Mouse (Mus musculus) T-helper 1 cell (primary cell): ENCODE measurements around the gene Arfgap1.

Experiments
- in situ Hi-C: fragments of 300-600 bp; cut with MboI, MseI; formaldehyde crosslinking; loops from one replicate; pipeline ENCODE4 v1.15.1; 2025; ENCODE audit warnings: high pct_unique_total_duplicates

Arfgap1 gene

DNA sequence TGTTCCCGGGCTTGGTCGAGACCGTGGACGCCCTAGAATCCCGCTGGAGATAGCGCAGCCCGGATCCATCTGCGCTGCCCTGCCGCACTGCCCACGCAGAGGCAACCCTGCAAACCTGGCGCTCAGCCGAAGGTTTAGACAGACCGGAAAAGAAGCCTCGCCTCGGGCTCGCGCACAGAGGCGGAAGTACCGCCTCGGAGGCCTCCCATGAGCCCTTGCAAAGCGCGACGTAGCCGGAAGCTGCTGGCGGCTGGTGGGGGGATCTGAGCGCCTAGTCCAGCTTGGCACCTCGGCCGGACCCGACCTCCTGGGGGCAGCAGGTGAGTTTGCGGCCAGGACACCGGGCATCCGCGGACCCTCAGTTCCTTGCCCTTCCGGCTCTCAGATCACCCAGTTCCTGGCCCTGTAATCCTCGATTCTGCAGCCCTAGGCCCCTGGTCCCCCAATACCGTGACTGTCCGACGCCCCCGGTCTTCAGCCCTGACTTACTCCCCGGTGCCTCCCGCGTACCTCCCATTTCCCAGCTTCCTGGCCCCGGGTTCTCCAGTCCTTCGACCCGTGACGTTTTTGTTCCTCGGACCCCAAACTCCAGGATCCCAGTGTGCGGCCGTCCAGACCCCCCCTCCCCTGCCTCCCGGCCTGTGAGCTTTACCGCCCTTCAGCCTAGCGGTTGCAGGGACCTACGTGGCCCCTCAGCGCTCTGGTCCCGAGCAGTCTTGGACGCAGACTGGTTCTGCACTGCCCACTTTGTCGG is at the start of gene Arfgap1:
Gene Arfgap1, plus strand, starts transcription at position 216 of the 754 bp plus-strand sequence.
- in situ Hi-C loops = no loop called here

DNA sequence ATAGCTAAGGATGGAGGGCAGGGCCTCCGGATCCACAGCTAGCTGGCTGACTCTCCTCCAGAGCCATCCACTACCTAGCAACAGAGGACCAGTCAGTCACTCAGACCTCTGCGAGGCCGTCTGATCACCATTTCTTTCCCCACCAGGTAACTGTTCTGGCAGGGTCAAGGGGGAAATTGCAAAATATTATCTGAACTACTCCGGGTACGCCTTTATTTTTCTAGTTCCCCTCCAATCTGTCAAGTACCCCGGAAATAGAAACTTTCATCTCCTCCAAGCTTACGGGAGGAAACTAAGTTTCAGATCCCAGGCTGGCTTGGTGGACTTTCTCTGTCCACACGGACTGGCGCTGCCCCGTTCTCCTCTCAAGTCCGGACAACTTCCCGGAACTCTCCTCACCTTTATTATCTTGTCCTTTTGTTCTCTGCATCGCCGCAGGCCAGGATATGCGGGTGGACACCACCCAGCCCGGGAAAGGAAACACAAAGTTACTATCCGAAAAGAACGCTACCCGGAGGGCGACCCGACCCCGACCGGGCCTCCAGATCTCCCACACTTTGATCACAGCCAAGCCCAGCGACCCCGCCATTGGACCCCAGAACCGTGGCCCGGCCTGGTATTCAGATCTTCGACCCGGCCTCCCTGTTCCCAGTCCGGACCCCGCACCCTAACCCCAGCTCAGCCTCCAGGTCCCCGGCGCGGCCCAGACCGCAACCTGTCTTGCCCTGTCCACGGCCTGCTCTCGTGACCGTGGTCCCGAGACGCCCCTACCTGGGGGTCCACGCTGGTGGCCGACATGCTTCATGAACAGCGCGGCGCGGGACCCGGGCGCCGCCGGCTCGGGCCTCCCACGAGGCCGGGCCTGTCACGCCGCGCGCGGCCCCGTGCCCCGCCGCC is 46.9 kb upstream of the Arfgap1 start:
- in situ Hi-C loops = no loop called here

DNA sequence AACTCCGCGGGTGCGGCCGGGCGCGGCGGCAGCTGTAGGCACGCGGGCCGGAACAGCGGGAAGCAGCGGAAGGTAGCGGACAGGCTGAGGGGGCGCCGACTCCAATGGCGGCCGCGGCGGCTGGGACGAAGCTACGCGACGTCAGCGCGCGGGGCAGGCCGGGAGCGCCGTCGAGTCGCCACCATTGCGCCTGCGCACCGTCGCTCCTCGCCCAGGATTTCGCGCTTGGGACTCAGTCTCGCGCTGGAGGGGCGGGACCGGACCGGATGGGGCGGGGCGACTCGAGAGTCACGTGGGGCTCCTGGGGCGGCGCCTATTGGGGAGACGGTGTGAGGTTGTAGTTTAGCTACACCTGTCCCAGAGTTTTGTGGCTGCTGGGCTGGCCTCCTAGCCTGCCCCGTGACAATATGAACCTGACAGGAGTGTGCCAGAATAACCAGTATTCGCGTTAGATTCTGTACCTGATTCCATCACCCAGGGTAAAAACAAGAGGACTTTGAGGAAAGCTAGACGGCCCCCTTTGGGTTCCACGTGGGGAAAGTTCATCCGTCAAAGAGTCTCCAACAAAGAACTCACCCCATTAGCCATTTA is 46.1 kb upstream of the Arfgap1 start, which contains the start of gene Ythdf1:
Gene Ythdf1, minus strand, starts transcription at position 140 of the 591 bp plus-strand sequence.
- in situ Hi-C loops = no loop called here

DNA sequence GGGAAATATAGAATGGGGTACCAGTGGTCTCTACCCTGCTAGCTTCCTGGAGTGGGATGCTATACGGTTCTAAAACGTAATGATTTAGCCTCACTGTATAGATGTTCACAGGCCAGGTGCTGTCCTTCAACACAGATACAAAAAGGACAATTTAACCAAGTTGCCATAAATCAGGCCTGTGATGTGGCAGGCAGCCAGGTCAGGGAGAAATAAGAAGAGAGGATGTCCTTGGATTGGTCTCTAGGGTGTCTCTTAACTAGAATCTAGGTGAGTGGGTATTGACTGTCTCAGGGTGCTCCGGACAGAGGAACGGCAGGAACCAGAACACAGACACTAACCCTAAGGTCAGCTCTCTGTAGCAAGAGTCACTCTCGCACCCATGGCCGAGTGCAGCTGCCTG is 44.3 kb upstream of the Arfgap1 start:
- in situ Hi-C loops = no loop called here

DNA sequence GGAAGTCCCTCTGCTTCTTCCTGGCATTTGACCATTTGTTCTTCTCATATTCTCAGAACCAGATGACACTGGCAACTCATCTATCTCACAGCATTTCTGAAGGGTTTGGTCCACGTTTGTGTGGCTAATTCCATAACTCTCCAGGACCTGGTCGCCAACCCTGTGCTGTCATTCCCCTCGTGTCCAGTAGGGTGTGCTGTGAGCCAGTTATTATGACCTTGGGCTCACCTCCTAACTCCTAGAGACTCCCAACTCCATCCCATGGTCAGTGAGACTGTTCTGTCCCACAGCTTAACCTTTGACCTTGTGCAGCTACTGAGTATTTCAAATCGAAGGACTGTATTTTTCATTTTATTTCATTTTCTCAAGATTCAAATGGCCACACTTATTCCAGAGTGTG is 41.8 kb upstream of the Arfgap1 start:
- in situ Hi-C loops = no loop called here

DNA sequence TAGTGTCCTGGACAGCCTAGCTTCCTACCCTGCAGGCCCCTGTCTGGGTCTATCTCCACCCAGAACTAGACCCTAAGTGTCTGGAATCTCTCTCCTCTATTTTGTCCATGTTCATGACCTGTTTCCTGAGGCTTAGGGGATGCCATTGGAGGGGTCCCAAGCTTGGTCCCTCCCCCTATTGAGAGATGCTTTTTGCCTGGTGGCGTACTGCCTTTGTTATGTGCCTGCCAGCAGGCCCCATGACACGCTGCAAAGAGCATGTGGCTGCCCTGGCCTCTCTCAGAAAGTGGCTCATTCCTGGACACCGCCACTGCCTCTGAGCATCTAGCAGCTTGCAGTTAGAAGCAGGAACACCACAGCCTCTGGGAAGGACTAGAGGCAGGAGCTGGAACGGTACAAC is 38.3 kb upstream of the Arfgap1 start, which contains the start of gene Birc7:
Gene Birc7, plus strand, starts transcription at position 301 of the 400 bp plus-strand sequence.
- in situ Hi-C loops = no loop called here

DNA sequence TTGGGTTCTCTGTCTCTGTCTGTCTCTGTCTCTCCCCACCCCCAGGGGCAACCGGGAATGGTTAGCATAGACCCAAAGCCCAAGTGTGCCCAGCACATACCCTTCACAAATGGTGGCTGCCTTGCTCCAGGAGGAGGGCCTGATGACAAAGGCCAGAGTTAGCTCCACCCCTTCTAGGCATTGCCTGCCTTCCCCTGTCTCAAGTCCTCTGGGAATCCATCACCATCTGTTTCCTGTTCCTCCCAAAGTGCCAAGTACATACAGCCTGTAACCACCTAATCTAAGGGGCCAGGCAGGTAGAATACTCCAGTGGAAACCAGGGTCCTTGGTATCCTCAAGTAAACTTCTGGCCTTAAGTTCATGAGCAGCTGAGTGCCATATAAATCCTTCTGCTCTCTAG is 34.6 kb upstream of the Arfgap1 start:
- in situ Hi-C loops = loop anchor here (5.0 kb wide), 1 partner anchor 125 kb away; no protein-coding TSS in a partner anchor

DNA sequence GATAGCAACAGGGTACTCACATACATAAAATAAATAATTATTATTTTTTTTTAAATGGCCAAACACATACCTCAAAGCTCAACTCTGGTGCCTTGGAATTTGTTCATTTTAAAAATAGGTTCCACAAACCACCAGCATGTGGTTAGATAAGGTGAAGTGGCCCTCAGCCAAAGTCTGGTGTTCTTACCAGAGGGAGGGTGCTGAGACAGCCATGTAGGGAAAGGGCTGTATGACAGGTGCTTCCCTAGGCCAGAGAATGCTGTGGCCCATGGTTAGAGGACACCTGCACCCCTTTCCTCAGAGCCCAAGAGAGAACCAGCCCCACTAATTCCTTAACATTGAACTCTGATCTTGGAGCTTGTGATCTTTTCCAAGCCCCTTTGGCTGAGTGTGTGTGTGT is 26.8 kb upstream of the Arfgap1 start:
- in situ Hi-C loops = no loop called here

DNA sequence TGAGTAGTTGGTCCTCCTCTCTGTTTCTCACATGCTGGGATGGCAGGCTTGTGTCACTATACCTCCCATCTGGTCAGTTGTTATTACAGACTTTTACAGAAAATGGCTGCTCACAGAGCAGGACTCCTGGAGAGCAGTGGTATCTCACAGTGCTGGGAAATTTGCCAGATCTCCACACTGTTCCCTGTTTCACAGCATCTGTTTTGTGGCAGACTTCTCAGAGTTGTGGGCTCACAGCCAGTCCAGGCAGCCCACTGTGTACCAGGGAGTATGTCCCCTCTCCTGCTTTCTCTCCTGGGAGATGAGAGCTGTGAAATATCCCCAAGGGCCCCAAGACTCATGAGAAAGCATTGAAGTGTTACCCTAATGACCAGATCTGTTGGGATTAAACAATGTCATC is 25.2 kb upstream of the Arfgap1 start:
- in situ Hi-C loops = no loop called here

DNA sequence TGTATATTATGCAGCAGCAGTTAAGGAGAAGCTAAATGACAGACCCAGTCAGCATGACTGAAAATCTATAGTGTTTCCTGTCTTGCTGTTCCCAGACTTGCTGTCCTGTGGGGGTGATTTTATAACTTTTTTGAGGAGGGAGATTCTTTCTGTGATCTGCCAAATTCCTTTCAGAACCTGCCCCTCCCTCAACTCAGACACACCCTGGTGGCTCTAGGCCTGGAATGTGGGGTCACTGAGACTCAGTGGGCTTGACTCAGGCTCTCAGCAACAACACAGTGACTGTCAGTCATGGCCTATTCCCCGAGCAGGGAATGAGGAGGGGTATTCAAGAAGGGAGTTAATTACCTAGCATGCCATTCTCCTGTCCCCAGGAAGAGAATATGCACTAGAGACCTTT is 17.1 kb upstream of the Arfgap1 start:
- in situ Hi-C loops = no loop called here

DNA sequence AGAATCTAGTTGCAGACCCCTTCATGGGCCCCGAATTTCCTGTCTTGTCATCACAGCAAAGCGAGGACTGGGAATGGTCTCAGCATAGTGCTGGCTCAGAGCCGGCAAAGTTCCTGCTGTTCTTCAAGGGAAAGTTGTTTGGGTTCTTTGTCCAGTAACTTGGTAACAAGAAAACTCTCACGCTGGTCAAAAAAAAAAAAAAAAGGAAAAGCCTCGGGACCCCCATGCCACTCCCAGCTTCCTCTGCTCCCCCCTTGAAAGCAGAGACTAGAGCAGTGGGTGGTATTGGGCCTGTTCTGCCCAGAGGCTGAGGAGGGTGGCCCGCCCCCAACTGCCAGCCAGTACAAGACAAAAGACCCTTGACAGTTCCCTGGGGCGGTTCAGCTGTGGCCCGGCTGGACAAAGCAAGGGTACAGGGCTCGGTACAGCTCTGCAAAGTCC is 14.3 kb upstream of the Arfgap1 start:
- in situ Hi-C loops = no loop called here

DNA sequence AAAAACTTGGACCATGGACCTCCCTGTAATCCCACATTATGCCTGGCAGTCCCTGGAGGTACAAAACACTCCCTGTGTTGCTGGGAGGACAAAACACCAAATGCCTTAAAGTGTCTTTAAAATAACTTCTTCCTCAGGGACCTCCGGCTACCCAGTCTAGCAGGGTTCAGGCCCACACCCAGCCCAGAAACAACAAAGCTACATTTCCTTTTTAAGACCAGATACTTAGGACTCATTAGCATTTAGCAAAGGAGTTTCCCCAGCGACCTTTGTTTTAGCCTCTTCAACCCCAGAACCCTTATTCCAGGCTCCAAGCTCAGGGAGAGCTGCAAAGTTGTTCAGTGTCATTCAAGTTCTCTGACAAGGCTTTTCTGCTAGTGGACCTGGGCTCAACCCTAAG is 13.4 kb upstream of the Arfgap1 start:
- in situ Hi-C loops = no loop called here

DNA sequence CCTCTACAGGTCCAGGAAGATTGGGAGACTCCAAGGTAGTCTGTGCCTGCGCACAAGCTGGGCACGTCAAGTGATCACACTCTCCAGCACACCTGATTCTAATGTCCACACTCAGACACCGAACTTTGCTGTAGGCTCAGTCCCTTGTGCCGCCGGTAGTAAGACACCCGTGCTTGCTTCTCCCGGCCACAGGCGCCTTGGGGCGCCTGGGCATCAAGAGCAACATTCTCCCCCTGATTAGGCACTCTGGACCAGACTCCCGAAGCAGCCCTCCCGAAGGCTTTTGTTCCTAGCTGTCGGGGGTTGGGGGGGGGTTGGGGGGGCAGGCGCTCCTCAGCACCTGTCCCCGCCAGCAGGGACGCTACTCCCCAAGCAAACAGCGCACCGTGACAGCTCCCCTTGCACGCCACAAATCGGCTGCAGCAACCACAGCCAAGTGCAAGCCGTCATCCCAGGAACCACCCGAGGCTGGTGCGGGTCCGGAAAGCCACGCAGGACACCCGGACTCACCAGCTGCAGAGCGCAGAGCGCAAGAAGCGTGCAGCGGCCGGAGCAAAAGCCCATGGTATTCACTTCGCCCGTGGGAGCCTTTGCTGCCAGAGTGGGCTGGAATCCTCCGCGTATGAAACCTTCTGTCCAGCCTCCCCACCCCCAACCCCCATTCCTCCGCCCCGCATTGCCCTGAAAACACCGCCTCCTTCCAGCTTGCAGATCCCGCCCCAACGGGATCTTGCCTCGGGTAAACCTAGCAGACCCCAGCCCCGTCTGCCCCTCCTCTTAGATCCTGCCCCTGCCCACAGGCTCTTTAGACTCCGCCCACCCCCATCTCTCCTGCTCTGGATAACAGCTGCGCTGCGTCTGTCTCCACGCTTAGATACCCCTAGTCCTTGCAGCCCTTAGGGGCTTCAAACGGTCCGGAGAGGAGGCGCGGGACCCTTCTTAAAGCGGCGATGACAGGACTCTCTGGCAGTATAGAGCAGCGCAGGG is 12.7 kb upstream of the Arfgap1 start, which contains the start of gene Nkain4:
Gene Nkain4, minus strand, starts transcription at position 639 of the 987 bp plus-strand sequence.
- in situ Hi-C loops = no loop called here

DNA sequence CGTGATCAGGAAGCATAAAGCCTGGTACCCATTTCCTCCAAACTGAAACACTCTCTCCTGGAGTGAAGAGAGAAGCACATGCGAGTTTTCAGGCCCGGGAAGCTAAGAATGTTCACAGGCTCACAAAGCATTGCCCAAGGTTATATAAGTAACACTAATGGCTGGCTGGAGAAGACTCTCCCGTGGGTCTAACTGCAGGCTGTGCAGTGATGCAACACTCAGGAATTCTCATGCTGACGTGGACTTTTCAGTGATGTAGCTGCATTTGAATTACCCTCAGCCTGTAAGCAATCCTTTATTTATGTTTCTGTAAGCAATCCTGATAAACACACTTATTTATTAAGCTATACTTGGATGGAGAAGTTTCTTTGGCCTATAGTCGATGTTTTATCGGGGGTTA is 7.4 kb upstream of the Arfgap1 start:
- in situ Hi-C loops = no loop called here

DNA sequence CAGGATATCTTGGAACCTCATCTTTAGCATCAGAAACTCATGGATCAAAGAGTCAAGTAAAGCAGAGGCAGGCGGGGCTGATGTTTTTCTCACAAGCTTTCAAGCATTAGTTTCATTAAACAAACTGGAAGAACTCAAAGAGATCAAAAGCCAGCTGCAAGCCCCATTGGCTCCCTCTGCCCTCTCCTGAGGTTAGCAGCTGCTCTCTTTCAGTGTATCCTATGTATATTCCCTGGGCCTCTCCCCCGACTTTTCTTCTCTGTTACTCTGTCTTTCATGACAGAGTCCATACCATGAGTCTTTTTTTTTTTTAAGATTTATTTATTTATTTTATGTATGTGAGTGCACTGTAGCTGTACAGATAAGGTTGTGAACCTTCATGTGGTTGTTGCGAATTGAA is 6.8 kb upstream of the Arfgap1 start:
- in situ Hi-C loops = no loop called here

DNA sequence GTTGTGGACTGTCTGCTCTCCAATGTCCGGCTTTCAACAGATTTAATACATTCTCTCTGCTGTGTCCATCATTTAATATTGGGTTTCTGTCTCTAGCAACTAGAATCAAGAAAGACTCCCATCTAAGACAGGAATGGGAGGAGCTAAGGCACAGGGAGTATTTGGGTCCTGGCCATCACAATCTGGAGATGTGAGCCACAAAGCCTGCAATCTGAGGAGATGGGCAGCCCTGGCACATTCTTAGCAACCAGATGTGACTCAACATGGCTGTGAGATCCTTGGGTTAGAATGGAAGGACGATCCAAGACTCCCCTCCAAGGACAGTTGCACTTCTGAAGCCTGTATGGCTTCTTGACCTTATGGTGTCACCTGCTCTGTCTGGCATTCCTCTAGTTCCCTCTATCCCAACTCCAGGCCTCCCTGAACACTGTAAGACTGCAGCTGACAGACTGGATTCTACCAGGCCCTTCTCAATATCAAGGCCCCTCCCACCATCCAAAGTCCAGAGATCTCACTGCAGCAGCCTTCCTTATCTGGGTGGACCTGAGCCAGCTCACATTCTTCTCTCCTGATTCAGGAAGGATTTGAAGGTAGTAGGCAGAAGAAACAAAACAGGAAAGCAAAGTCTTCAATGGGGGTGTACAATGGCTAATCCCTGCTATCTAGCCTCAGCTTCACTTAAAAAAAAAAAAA is 4.3 kb upstream of the Arfgap1 start:
- in situ Hi-C loops = no loop called here

DNA sequence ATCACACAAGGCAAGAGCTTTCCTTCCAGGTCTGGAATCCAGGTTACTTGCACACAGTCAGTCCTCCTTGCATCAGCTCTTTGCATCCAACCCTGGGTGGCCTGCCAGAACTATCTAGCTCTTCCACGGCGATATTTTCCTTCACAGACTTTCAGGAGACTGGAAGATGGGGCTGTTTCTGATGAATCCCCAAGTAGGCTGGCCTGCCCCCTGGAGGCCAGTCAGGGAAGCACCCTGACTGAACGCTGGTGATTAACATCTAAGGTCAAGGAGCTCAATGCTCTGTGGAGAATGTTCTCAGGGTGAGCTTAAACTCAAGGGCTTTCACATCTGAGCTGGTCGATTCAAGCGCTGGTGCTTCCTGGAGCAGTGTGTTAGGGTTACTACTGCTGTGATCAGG is 3.1 kb upstream of the Arfgap1 start:
- in situ Hi-C loops = no loop called here

DNA sequence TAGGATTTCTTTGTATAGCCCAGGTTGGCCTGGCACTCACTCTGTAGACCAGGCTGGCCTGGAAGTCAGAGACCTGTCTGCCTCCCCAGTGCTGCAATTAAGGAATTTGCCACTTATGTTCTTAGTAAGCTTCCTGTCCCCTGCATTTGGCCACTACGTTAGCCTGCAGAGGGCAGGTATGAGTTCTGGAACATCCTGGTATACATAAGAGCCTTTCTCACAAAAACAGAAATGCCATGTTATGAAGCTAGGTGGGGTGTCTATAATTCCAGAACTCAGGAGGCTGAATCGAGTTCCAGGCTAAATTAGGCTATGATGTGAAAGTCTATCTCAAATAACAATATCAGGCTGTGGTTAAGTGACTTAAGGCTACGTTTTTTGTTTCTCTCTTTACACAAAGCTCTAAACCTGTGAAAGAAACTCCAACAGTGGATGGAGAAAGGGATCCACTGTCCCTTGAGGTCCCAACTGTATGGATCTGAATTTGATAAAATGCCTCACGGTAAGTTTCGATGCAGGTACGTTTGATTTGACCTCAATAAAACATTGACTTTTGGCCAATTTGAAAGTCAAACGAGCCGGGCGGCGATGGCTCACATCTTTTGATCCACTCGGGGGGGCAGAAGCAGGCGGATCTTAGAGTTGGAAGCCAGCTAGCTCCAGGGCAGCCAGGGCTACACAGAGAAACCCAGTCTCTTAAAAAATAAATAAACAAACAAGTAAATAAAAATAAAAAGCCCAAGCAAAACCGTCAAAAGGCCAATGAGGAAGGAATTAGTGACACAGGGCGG is 738 bp upstream of the Arfgap1 start:
- in situ Hi-C loops = no loop called here

DNA sequence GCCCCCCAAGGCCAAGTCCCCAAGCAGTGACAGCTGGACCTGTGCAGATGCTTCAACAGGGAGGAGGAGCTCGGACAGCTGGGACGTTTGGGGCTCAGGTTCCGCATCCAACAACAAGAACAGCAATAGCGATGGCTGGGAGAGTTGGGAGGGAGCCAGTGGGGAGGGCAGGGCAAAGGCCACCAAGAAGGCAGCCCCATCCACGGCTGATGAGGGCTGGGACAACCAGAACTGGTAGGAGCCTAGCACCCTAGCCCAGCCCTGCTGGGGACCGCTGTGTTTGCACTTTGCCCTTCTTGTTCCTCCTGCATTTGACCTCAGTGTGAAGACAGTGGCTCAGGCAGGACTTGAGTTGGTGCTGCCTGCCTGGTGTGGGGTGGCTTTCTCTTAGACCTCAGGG is 14.1 kb downstream of the Arfgap1 start:
- in situ Hi-C loops = no loop called here
